ENCODE assay signal across 21 mouse cellular contexts in genomic region chr10:108480146-108480850, GRCm38 (mm10).
"Had no signal": no experiment of that assay in that cellular context is flagged by ENCODE, and none has a peak within 500 bp of the region (broad histone marks: within the 10 kb centered on the region; RNA-seq: fewer than 3 reads in every experiment).

No protein-coding gene starts in this region.

- H3K4me3 ChIP-seq: kidney, embryonic 15.5 days; limb, embryonic 10.5 days; limb, embryonic 13.5 days; megakaryocyte, embryonic 14.5 days; midbrain, embryonic 10.5 days; neural tube, embryonic 12.5 days; neural tube, embryonic 15.5 days had no signal

- H3K27me3 ChIP-seq: kidney, embryonic 15.5 days; limb, embryonic 13.5 days; megakaryocyte, embryonic 14.5 days; neural tube, embryonic 12.5 days; neural tube, embryonic 15.5 days had no signal

- H3K4me1 ChIP-seq: limb, embryonic 13.5 days; megakaryocyte, embryonic 14.5 days; midbrain, embryonic 10.5 days; neural tube, embryonic 12.5 days; neural tube, embryonic 15.5 days had no signal

- DNase-seq: kidney, adult 11 months; kidney, adult 8-10 months; kidney, postnatal 10 days; kidney, postnatal 36 days; layer of hippocampus, postnatal 36 days; liver; liver, postnatal 0 days; lung, embryonic 14.5 days; lung, postnatal 36 days; midbrain, embryonic 14.5 days; thymus, adult 2 months; thymus, postnatal 14 days; thymus, postnatal 4 days had no signal

- H3K27ac ChIP-seq: kidney, embryonic 15.5 days; limb, embryonic 10.5 days; limb, embryonic 13.5 days; liver, embryonic 14.5 days; midbrain, embryonic 10.5 days; neural tube, embryonic 12.5 days; neural tube, embryonic 15.5 days had no signal
